Mouse (Mus musculus) olfactory bulb, adult 2 months (tissue): ENCODE data around the gene Capn3.

ENCODE experiments used
- CTCF ChIP-seq: fragments of 200-500 bp; IDR thresholded peaks from 2 replicates; pipeline ENCODE4 v1.5.1; 2012; ENCODE audit warnings: low read depth, mild to moderate bottlenecking, low read length, moderate library complexity; ENCODE audit not compliant: insufficient read depth
- POLR2A ChIP-seq: fragments of 200-500 bp; IDR thresholded peaks from 2 replicates; pipeline ENCODE4 v1.6.1; 2012; ENCODE audit warnings: mild to moderate bottlenecking, low read depth, low read length, moderate library complexity; ENCODE audit not compliant: insufficient read depth

DNA sequence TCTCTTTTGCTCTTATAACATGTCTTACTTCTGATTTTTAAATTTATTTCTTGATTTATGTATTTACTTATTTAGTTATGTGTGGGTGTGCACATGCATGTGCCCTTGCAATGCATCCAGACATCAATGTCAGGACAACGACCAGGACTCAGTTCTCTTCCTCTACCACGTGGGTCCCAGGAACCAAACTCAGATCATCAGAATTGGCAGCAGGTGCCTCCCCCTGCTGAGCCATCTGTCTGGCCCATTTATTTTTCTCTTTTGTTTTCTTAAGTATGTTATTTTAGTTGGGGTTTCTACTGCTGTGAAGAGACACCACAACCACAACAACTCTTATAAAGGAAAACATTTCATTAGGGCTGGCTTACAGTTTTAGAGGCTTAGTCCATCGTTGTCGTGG lies 15.0 kb downstream of the Capn3 start:
- TF ChIP-seq CTCF (no peak), POLR2A (no peak)
